Mouse (Mus musculus) macrophage (primary cell): ENCODE results near the gene A530084C06Rik. TPM values are rescaled to one million over a fixed set of nuclear protein-coding genes. Genes with fewer than 3 reads are reported as not detected.
A peak's percentile ranks its signal among the peaks of the same experiment; 100 is the strongest.

Experiments used
- H3K27ac ChIP-seq: fragments of 350-480 bp; formaldehyde crosslinking; 2 replicates; pipeline ENCODE4 v1.9.0; 2021
- H3K36me3 ChIP-seq: fragments of 350-480 bp; formaldehyde crosslinking; 2 replicates; pipeline ENCODE4 v1.9.0; 2021; ENCODE audit errors: inconsistent target
- H3K4me3 ChIP-seq: fragments of 350-480 bp; formaldehyde crosslinking; 2 replicates; pipeline ENCODE4 v1.9.0; 2021; ENCODE audit errors: inconsistent target
- H3K79me2 ChIP-seq: fragments of 350-480 bp; formaldehyde crosslinking; 2 replicates; pipeline ENCODE4 v1.9.0; 2021; ENCODE audit errors: inconsistent target
- WGBS: methylation state at CpG from one replicate; pipeline ENCODE4 v1.1.7; 2026; ENCODE audit warnings: inconsistent platforms; ENCODE audit not compliant: missing documents; 5-methylcytosine and 5-hydroxymethylcytosine counted together
- polyA plus RNA-seq: library from polyadenylated mRNA; stranded (reverse); fragments of 250-400 nt; gene quantifications from 3 replicates; pipeline ENCODE4 v1.2.4, GENCODE M21; 2018; ENCODE audit warnings: inconsistent platforms

The A530084C06Rik gene
- polyA plus RNA-seq, 1 experiment from 2014 or later, result not detected

DNA sequence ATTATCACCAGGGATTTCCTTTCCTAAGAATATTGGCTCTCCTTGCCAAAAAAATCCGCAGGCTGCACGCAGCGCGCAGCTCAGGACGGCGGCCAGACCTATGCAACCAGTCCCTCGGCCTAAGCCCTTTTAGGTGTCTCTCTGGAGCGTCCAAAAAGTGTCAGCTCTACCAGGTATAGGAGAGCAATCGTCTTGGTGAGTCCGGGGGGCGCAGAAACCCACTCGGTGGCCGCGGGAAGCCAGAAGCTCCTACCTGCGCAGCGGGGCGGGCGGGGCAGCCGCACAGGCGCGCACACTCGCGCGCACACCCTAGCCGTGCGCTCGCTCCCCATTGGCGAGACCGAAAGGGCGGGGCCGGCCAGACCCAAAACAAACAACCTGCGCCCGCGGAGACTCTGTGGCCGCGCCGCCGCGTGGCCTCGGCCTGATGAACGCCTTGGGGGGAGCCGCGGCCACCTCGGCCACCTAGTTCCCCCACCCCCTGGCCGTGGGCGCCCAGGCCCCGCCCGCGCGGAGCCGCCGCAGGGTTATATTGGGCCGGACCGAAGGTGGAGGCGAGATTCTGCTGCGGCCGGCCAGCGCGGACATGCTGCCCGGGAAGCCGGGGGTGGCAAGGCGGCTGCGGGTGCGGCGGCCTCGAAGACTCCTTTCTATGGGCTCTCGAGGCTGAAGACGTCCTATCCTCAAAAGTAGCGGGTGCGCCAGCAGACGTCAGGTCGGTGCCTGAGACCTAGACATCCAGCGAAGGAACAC is 1.2 kb downstream of the A530084C06Rik start:
- Histone ChIP-seq H3K4me3 (peak overlapping the region; percentile 12; the same call in 1 of the 2 replicates), H3K27ac (no peak overlapping the region), H3K36me3 (no peaks in the 10 kb centered on the region), H3K79me2 (no peaks in the 10 kb centered on the region)
- under 1% methylated on average over 73 of the region's 73 CpGs for WGBS

DNA sequence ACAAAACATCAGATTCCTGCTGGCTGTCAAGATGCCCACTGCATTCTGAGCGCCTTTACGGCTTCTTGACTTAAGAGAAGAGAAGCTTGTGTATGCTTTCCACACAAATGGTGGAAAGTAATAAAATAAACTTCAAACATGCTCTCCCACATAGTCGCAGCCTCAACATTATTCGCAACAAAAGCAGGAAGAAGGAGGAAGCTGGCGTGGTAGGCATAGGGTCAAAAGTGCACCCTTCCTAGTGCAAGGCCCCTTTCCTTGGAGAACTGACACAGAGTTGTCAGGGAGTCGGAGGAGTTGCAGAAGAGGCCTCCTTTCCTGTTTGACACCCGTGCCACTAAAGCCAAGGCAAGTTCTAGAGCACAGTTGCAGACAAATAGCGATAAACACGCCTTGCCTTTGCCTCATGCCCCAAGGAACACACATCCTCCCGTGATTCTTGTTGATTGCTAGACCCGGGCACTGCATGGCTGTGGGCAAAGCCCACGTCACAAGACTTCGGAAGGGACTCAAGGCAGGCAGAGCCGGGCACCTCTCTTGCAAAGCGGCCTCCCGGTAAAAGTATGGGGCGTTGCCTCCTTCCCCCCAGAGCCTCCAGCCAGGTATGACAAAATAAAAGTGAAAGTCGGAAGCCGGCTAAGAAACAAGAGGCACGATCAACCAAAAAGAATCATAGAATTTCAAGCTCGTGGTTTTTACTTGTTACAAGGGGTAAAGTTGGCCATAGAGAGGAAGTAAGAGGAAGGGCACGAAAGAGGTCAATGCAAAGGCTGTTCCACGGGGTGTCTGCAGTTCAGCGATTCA is 2.0 kb downstream of the A530084C06Rik start:
- WGBS, result 5% methylated on average over 24 of the region's 24 CpGs
- H3K27ac ChIP-seq, result no peak overlapping the region

DNA sequence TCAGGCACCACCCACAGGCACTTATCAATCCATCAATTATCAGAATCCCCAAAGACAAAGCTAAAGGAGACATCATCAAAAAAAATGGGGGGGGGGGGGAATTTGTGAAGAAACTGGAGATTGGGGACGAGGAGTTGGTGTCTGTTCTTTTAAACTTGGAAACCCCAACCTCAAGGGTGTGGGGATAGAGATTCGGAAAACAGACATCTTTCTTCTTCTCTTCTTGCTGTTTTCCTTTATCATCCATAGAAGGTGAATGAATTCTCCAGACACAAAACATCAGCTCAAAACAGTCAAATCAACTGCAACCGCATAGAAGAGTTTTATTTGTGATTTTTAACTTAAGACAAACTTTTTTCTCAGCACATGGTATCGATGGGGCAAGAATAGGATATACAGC is 3.3 kb downstream of the A530084C06Rik start, which contains the start of gene Foxq1:
Gene Foxq1, plus strand, starts transcription at position 301 of the 400 bp plus-strand sequence.
- 82% methylated on average over 4 of the region's 4 CpGs for WGBS

More for the DNA sequence above, 2.0 kb downstream of the A530084C06Rik start:
- Histone ChIP-seq H3K79me2 (no peaks in the 10 kb centered on the region), H3K4me3 (peak overlapping the region; percentile 12; the same call in 1 of the 2 replicates), H3K36me3 (no peaks in the 10 kb centered on the region)

DNA sequence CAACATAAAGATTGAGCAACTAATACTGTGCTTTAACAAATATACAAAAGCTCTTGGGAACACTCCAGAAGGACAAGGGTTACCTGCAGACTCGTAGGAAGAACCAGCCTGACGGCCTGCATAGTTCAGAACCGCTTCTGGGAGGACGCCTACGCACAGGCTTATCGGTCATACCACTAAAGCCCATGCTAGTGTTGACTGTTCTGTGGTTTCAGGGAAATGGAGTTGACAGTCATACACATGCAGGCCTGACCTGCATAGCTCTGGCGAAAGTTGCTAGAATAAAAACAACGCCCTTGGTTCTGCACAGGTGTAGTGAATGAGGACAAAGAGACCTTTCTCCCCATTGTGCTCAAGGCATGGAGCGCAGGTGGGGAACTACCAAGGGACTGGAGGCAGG is 11.5 kb downstream of the A530084C06Rik start:
- H3K36me3 ChIP-seq, result no peaks in the 10 kb centered on the region
- 93% methylated on average over 9 of the region's 9 CpGs for WGBS
- no peaks in the 10 kb centered on the region for H3K79me2 ChIP-seq
- no peak overlapping the region for H3K27ac ChIP-seq
- no peak overlapping the region for H3K4me3 ChIP-seq

More for the DNA sequence above, 3.3 kb downstream of the A530084C06Rik start, which contains the start of gene Foxq1:
- Histone ChIP-seq H3K36me3 (no peaks in the 10 kb centered on the region), H3K27ac (no peak within 1 kb of the TSS), H3K4me3 (no peak within 1 kb of the TSS), H3K79me2 (no peaks in the 10 kb centered on the region)

DNA sequence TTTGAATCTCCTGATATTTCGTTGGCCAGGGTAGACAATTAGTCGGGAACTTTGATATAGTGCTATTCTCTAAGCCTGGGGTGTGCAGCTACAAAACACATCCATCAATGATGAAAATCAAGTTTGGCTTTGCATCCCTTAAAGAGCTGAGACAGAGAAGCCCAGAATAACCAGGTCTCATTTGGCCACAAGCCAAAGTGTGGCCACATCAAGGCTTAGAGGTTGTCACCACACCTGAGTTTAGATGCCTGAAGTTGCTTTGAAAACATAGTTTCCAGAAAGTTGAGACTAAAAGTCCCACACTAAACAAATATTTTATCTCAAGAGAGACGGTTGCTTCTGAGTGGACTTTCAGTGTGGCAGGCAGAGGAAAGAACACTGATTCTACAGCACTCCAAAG is 11.9 kb downstream of the A530084C06Rik start:
- 90% methylated on average over 3 of the region's 3 CpGs for WGBS

DNA sequence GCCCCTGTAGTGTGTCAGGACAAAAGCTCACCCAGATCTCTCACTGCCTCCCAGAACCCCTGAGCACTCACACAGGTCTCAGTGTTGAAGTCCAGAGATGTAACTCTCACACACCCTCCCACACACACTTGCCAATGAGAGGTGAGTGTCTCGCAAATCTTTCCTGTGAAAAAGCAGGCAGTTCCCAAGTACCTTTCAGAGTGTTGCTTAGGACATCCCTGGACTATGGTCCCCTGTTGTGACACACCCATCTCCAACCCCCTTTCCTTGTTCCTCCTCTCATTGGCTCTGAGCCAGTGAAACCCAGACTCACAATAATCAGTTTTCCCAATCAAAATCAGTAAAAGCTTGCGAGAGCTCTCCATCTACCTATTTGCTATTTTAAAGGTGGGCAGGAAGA is 12.3 kb downstream of the A530084C06Rik start:
- 76% methylated on average over 2 of the region's 2 CpGs for WGBS
- no peaks in the 10 kb centered on the region for H3K36me3 ChIP-seq
- H3K4me3 ChIP-seq, result no peak overlapping the region
- no peak overlapping the region for H3K27ac ChIP-seq
- H3K79me2 ChIP-seq, result no peaks in the 10 kb centered on the region

More for the DNA sequence above, 11.9 kb downstream of the A530084C06Rik start:
- no peak overlapping the region for H3K27ac ChIP-seq
- no peak overlapping the region for H3K4me3 ChIP-seq
- no peaks in the 10 kb centered on the region for H3K36me3 ChIP-seq
- no peaks in the 10 kb centered on the region for H3K79me2 ChIP-seq

DNA sequence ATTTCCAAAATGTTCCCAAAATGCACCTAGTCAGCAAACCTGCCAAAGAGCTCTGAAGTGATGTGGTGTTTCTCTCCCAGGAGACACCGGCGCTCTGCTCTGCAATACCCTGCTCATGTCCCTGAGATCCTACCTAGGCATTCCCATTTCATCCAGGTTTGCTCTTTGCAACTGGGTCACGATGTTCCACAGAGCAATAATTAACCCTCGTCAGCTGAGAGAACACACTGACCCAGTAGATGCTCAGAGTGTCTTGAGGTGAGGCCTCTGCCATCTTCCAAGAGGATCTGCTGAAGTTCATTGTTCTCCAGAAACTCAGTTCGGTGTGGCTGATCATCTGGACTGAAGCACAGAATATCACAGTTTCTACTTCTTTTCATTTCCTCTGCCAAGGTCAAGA is 16.1 kb downstream of the A530084C06Rik start:
- WGBS, result 92% methylated on average over 5 of the region's 5 CpGs
- Histone ChIP-seq H3K27ac (no peak overlapping the region), H3K4me3 (no peak overlapping the region), H3K79me2 (no peaks in the 10 kb centered on the region), H3K36me3 (no peaks in the 10 kb centered on the region)

DNA sequence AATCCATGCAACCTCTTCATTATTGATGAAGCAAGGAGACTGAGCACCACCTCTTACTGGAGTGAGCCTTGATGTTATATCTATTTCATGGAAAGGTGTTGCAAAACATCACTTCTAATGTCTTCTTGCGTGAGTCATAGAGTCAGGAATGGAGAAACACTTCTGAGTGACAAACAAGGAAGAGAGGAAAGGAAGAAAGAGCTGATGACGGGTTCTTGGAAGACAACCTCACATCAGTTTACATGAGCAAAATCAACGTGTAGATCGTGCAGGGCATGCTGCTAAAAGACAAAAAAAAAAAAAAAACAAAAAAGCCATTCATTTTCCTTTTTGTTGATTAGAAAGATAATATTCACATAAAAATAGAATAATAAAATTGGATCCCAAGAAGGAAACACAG is 24.4 kb downstream of the A530084C06Rik start:
- no peak overlapping the region for H3K4me3 ChIP-seq
- no peaks in the 10 kb centered on the region for H3K36me3 ChIP-seq
- no peak overlapping the region for H3K27ac ChIP-seq
- no peaks in the 10 kb centered on the region for H3K79me2 ChIP-seq
- 83% methylated on average over 4 of the region's 4 CpGs for WGBS

DNA sequence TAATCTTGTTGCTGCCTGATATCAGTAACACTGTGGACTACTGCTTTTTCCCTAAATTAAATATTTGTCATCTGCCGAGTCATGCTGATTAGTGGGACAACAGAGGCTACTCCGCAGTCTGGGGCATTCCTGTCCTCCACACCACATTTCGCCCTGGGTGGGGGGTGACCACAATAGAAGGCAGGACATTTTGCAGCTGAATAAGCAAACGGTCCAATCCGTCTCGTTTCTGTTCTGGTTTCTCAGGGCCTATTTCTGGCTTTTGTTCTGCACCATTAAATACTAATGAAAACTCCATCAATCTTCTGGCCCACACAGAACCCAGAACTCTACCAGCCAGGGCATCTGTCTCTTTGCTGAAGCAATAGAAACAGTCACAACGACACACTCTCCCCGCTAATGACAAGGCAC is 27.5 kb downstream of the A530084C06Rik start:
- H3K79me2 ChIP-seq, result no peaks in the 10 kb centered on the region
- H3K36me3 ChIP-seq, result no peaks in the 10 kb centered on the region
- no peak overlapping the region for H3K27ac ChIP-seq
- 42% methylated on average over 8 of the region's 8 CpGs for WGBS
- H3K4me3 ChIP-seq, result no peak overlapping the region

DNA sequence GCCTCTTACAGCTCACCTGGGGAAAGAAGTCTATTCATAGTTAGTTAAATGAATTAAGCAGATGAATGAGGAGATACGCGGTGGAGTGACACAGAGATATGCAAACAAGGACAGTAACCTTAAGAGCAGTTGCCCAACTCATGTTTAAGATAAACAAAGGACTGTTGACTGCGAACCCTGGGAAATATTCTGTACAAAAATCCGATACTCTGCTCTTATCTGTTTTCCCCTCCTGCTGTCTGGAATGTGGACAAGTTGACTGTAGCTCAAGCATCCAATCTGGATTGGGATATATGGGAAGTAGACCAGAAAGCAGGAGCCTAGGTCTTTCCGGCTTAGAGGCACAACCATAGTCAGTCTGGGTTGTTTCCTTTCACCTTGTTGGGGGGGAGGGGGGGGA is 27.9 kb downstream of the A530084C06Rik start:
- Histone ChIP-seq H3K4me3 (no peak overlapping the region), H3K36me3 (no peaks in the 10 kb centered on the region), H3K79me2 (no peaks in the 10 kb centered on the region), H3K27ac (no peak overlapping the region)
- 92% methylated on average over 5 of the region's 5 CpGs for WGBS

DNA sequence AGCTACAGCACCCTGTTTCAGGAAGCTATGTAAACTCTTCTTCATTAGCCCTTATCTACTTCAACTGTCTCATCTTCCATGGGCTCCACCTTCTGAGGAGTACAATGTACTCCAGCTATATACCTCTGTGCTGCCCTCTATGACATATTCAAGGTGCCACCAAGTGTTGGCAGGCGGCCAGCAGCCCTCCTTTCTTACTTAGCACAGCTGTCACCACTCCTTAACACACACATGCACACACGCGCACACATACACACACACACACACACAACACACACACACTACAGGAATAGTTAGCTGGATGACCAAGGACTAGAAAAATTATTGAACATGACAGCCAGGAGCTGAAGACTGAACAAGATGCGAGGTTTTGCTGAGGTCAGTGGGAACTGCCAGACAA is 34.2 kb downstream of the A530084C06Rik start:
- WGBS, result 96% methylated on average over 4 of the region's 4 CpGs
- Histone ChIP-seq H3K4me3 (no peak overlapping the region), H3K27ac (no peak overlapping the region), H3K36me3 (no peaks in the 10 kb centered on the region), H3K79me2 (no peaks in the 10 kb centered on the region)

DNA sequence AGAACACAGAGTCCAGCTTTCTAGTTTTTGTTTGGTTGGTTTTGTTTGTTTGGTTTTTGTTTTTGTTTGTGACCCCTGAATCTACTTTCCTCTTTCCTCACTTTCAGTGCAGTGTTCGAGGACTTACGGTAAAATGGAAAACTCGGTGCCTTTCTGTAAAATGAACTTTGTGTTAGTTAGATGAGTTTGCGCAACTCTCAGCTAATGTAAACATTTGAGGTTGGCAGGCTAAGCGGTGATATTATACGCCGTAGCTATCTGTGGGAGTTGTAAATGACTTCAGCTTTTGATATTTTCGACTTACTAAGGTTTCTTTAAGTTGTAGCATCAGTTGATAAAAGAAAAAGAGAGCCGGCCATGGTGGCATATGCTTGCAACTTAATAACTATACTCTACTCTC is 40.2 kb downstream of the A530084C06Rik start:
- Histone ChIP-seq H3K4me3 (no peak overlapping the region), H3K79me2 (no peaks in the 10 kb centered on the region), H3K36me3 (no peaks in the 10 kb centered on the region), H3K27ac (no peak overlapping the region)
- 90% methylated on average over 9 of the region's 9 CpGs for WGBS

DNA sequence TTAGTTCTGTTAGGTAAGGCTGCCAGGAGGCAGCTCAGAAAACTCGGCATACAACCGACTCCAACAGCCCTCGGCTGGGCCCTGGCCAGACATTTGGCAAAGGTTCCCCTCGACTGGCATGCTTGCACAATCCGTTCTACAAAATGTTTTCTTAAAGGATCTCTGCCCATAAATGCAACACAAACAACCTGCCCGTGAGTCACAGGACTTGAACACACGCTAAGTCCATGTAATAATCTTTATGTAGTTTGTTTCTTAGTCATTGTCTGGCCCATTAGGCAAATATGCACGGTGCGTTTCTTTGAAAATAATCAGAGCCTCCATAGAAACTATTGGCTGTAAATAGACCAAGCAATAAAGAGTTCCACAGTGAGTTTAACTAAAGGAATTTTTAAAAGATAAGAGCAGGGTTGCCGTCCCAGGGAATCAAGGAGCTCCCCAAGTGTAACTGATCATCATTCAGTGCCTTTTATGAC is 40.7 kb downstream of the A530084C06Rik start:
- WGBS, result 83% methylated on average over 10 of the region's 10 CpGs
- Histone ChIP-seq H3K36me3 (no peaks in the 10 kb centered on the region), H3K4me3 (no peak overlapping the region), H3K27ac (no peak overlapping the region), H3K79me2 (no peaks in the 10 kb centered on the region)

DNA sequence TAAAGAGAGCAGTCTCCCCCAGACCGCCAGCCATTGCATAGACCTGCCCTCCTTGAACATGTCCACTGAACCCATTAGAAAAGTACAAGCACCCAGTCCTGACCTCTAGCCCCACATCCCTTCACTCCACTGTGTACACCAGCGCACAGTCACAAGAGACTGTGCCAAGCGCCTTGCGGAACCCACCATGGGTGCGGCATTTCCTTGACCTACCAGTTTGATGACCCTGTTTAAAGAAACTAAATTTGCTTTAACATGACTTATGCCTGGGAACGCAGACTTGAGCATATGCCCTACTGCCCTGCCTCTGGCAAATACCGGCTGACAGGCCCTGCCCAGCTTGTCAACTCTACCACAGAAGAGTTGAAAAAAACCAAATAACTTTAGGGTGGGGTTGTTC is 43.9 kb downstream of the A530084C06Rik start:
- Histone ChIP-seq H3K36me3 (no peaks in the 10 kb centered on the region), H3K4me3 (no peak overlapping the region), H3K79me2 (no peaks in the 10 kb centered on the region), H3K27ac (no peak overlapping the region)
- WGBS, result 95% methylated on average over 7 of the region's 7 CpGs
